Mouse (Mus musculus): ENCODE data around the gene Atp6v1a. TPM values are rescaled to one million over a fixed set of nuclear protein-coding genes. Genes with fewer than 3 reads are reported as not detected.

The Atp6v1a gene
- total RNA-seq, 2 experiments from 2014 or later, result 145 to 153 TPM

- no peak for DNase-seq
These were observed 78.2 kb downstream of the Atp6v1a start for GRCm38 (mm10) chr16:44061341-44061740.

GRCm38 (mm10) chr16:44060604-44061286 lies 78.8 kb downstream of the Atp6v1a start:
- no peak for DNase-seq

- peak; percentile 61 to 74 for DNase-seq
These were observed 80.8 kb downstream of the Atp6v1a start for GRCm38 (mm10) chr16:44058745-44059144.

GRCm38 (mm10) chr16:44055766-44056165 lies 83.7 kb downstream of the Atp6v1a start:
- DNase-seq, result no peak

- no peak for DNase-seq
These were observed 86.2 kb downstream of the Atp6v1a start for GRCm38 (mm10) chr16:44053265-44053664.

- DNase-seq, result no peak
These were observed 87.1 kb downstream of the Atp6v1a start for GRCm38 (mm10) chr16:44052390-44052789.

- DNase-seq, result no peak
These were observed 89.4 kb downstream of the Atp6v1a start for GRCm38 (mm10) chr16:44050139-44050538.

- DNase-seq, result no peak
These were observed 100.4 kb downstream of the Atp6v1a start for GRCm38 (mm10) chr16:44039112-44039511.

Other genes with a start within 250 kb of the Atp6v1a start
- 1 to 10 TPM; 5.8 to 6.8 TPM for gene Ccdc191, start 249.9 kb downstream of the Atp6v1a start, total RNA-seq (2021)
- 10 to 100 TPM; 32.4 to 42.9 TPM for gene Qtrt2, start 212.9 kb downstream of the Atp6v1a start, total RNA-seq (2021)
- 1 to 10 TPM in 1 of 2 experiments, under 1 TPM in 1; 0.56 to 1.0 TPM for gene Zdhhc23, start 159.9 kb downstream of the Atp6v1a start, total RNA-seq (2021)
- gene Gramd1c, start 76.4 kb downstream of the Atp6v1a start, total RNA-seq (2021), result 1 to 10 TPM; 1.3 to 1.5 TPM
- gene Naa50, start 125 bp upstream of the Atp6v1a start, total RNA-seq (2021), result 10 to 100 TPM; 84.6 to 99.1 TPM
- 10 to 100 TPM; 22.9 to 25.6 TPM for gene Usf3, start 33.5 kb upstream of the Atp6v1a start, total RNA-seq (2021)
- 1 to 10 TPM; 6.4 to 7.6 TPM for gene Sidt1, start 193.5 kb upstream of the Atp6v1a start, total RNA-seq (2021)
- 10 to 100 TPM; 22.8 to 25.2 TPM for gene Spice1, start 207.4 kb upstream of the Atp6v1a start, total RNA-seq (2021)